Mouse (Mus musculus): ENCODE measurements around the gene Gm11084. TPM values are rescaled to one million over a fixed set of nuclear protein-coding genes. Genes with fewer than 3 reads are reported as not detected.

Gene Gm11084
- total and polyA plus RNA-seq, 3 experiments, result not detected

DNA sequence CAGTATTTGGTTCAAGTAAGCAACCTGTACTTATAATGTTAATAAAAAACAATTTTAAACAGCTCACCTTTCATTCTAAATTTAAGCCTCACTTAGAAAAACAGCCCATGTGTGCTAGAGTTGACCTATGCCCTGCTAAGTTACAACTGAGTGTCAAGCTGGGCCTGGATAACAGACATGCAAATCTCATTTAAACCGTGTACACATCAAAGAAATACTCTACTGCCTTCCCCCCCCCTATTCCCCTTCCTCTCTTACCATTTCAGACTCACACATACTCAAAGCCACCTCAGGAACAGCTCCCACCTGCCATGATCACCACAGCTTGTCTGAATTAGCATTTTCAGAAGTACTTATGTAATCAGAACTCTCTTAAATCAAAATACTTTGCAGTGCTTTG is 50.6 kb downstream of the Gm11084 start:
- DNase-seq, result no peak

DNA sequence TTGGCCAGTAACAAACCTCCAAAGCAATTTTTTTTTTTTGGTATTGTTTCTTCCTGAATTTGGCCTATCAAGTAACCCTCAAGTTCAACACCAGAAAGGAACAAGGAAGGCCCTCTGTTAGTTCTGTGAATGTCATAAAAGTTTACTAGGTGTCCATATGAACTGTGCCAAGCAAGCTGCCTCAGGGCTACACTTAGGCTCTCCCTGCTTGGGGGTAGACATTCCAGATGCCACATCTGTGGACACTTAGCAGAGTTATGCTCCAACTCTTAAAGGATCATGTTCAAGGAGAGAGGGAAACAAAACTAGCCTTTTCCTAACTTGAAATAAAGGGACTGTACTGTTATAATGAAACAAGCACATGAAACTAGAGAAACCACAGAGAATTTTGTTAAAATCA is 54.3 kb downstream of the Gm11084 start:
- no peak for DNase-seq

DNA sequence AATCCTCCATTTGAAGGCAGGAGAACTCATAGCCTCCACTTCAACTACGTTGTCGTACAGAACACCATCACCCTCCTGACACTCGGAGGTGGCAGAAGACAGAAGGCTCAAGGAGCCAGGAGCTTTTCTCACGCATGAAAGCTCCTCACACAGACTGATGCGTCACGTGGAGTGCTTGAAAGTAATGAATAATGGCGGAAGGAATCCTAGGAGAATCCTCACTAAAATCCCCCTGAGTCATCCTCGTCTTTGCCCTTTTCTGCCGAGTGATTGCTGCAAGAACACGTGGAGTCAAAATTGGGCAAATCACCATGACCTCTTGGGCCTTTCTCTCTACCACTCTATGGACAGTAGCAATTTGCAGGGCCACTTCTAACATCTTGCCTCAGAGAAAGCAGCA is 61.5 kb downstream of the Gm11084 start:
- no peak for DNase-seq

Small RNA genes within 50 kb of the gene (microRNA-seq; reads per million reads assigned to microRNA genes)
- 0 reads per million in 2 experiments for gene Gm25960

Other genes starting within 250 kb of the Gm11084 start
- 10 to 100 TPM; 53.8 to 62.2 TPM for gene Sp3, start 6.3 kb downstream of the Gm11084 start, total RNA-seq (2021)
- gene Sp3, start 6.3 kb downstream of the Gm11084 start, polyA plus RNA-seq (2012; rRNA removed), result 12.0 and 12.1 TPM in 2 replicates
- 10 to 100 TPM; 50.2 to 56.2 TPM for gene Ola1, start 232.2 kb upstream of the Gm11084 start, total RNA-seq (2021)
- 0.65 and 1.2 TPM in 2 replicates for gene Ola1, start 232.2 kb upstream of the Gm11084 start, polyA plus RNA-seq (2012; rRNA removed)

Data from adrenal gland, adult 2 months (tissue).